Mouse (Mus musculus) heart, postnatal 0 days (tissue): ENCODE measurements around the gene Plekhm1. TPM values are rescaled to one million over a fixed set of nuclear protein-coding genes. Genes with fewer than 3 reads are reported as not detected.

ENCODE experiments used
- ATAC-seq: fragments of 200-750 bp; cut with Nextera tagmentation; 2 replicates; pipeline ENCODE4 v1.8.0; 2017; ENCODE audit warnings: low read depth, moderate number of reproducible peaks, moderate library complexity; ENCODE audit not compliant: insufficient read depth
- DNase-seq: peaks from one replicate; pipeline ENCODE4 v3.0.0-alpha.2; 2016; ENCODE audit warnings: low spot score
- H3K27ac ChIP-seq: fragments of 300-500 bp; sonication (generic); 2 replicates; pipeline ENCODE4 v1.5.1; 2014; ENCODE audit warnings: low read depth, mild to moderate bottlenecking
- H3K27me3 ChIP-seq: fragments of 300-500 bp; sonication (generic); 2 replicates; pipeline ENCODE4 v1.6.1; 2014; ENCODE audit warnings: low read length, mixed read lengths; ENCODE audit not compliant: control insufficient read depth, insufficient read depth
- H3K36me3 ChIP-seq: fragments of 300-500 bp; sonication (generic); replicated peaks from 2 replicates; pipeline ENCODE4 v1.6.1; 2014; ENCODE audit warnings: low read length, mixed read lengths; ENCODE audit not compliant: control insufficient read depth, insufficient read depth
- H3K4me1 ChIP-seq: fragments of 300-500 bp; sonication (generic); 2 replicates; pipeline ENCODE4 v1.6.1; 2014; ENCODE audit warnings: antibody characterized with exemption; ENCODE audit not compliant: control insufficient read depth, insufficient read depth
- H3K4me2 ChIP-seq: fragments of 300-500 bp; sonication (generic); 2 replicates; pipeline ENCODE4 v1.6.1; 2014; ENCODE audit warnings: low read depth, mild to moderate bottlenecking, low read length, moderate library complexity
- H3K4me3 ChIP-seq: fragments of 300-500 bp; sonication (generic); 2 replicates; pipeline ENCODE4 v1.5.1; 2014; ENCODE audit warnings: low read depth, low read length
- H3K9ac ChIP-seq: fragments of 300-500 bp; sonication (generic); replicated peaks from 2 replicates; pipeline ENCODE4 v1.6.1; 2014; ENCODE audit warnings: low read depth, low read length, mixed read lengths
- H3K9me3 ChIP-seq: fragments of 300-500 bp; sonication (generic); replicated peaks from 2 replicates; pipeline ENCODE4 v1.6.1; 2016; ENCODE audit warnings: low read length; ENCODE audit not compliant: control insufficient read depth
- CTCF ChIP-seq: IDR thresholded peaks from 2 replicates; pipeline ENCODE4 v1.5.1; 2016; ENCODE audit warnings: antibody characterized with exemption, control low read depth, low read depth
- EP300 ChIP-seq: IDR thresholded peaks from 2 replicates; pipeline ENCODE4 v1.6.1; 2016; ENCODE audit warnings: antibody characterized with exemption, low read depth
- WGBS: fragments of 180-500 bp; shearing (Covaris S2); extraction: QIAGEN DNeasy Blood & Tissue Kit; methylation state at CpG from one replicate; pipeline ENCODE4 v1.1.7; 2014; 5-methylcytosine and 5-hydroxymethylcytosine counted together
- polyA plus RNA-seq: library from polyadenylated mRNA; unstranded; fragments of >200 nt; fragmentation: Nextera tagmentation; extraction: Ambion mirVana; gene quantifications from 2 replicates; pipeline ENCODE4 v1.2.1, GENCODE M21; 2015
- total RNA-seq: library from RNA; depleted of rRNA; stranded (reverse); fragments of >200 nt; gene quantifications from 2 replicates; pipeline ENCODE4 v1.2.3, GENCODE M21; 2014; ENCODE audit warnings: low replicate concordance

Gene Plekhm1
- total and polyA plus RNA-seq, 2 experiments from 2014 or later: 3.4 to 3.9 TPM

GRCm38 (mm10) chr11:103345408-103346091 is 66.9 kb downstream of the Plekhm1 start:
- no peaks in the 10 kb centered on the region for H3K27me3 ChIP-seq
- no peak for ATAC-seq

GRCm38 (mm10) chr11:103344494-103345332 is 67.8 kb downstream of the Plekhm1 start:
- no peak for ATAC-seq
- H3K4me2 ChIP-seq: peak overlapping the region; percentile 3; the same call in 1 of the 2 replicates
- H3K27ac ChIP-seq: no peak overlapping the region
- H3K9me3 ChIP-seq: no peaks in the 10 kb centered on the region
- DNase-seq: no peak
- no peaks in the 10 kb centered on the region for H3K36me3 ChIP-seq
- peaks cover 7% of the 10 kb centered on the region; the same call in 1 of the 2 replicates for H3K4me1 ChIP-seq
- no peaks in the 10 kb centered on the region for H3K27me3 ChIP-seq
- no peak overlapping the region for H3K4me3 ChIP-seq
- TF ChIP-seq EP300: no peak
- no peak for TF ChIP-seq CTCF
- WGBS: 73% methylated on average over 19 of the region's 19 CpGs
- H3K9ac ChIP-seq: no peak overlapping the region

More at GRCm38 (mm10) chr11:103345408-103346091, 66.9 kb downstream of the Plekhm1 start:
- H3K9ac ChIP-seq: no peak overlapping the region
- no peak overlapping the region for H3K27ac ChIP-seq
- H3K4me3 ChIP-seq: no peak overlapping the region
- peaks cover 7% of the 10 kb centered on the region; the same call in 1 of the 2 replicates for H3K4me1 ChIP-seq
- H3K36me3 ChIP-seq: no peaks in the 10 kb centered on the region
- no peak for DNase-seq
- peak overlapping the region; percentile 3; the same call in 1 of the 2 replicates for H3K4me2 ChIP-seq
- no peaks in the 10 kb centered on the region for H3K9me3 ChIP-seq
- TF ChIP-seq CTCF (no peak), EP300 (no peak)
- WGBS: 75% methylated on average over 7 of the region's 7 CpGs

- no peak for ATAC-seq
- no peak overlapping the region for H3K27ac ChIP-seq
- DNase-seq: no peak
- no peak overlapping the region for H3K4me2 ChIP-seq
- no peaks in the 10 kb centered on the region for H3K9me3 ChIP-seq
- 78% methylated on average over 1 of the region's 1 CpGs for WGBS
- no peak overlapping the region for H3K4me3 ChIP-seq
- H3K36me3 ChIP-seq: no peaks in the 10 kb centered on the region
- TF ChIP-seq CTCF (no peak), EP300 (no peak)
- H3K27me3 ChIP-seq: no peaks in the 10 kb centered on the region
- H3K9ac ChIP-seq: no peak overlapping the region
- peaks cover 7% of the 10 kb centered on the region; the same call in 1 of the 2 replicates for H3K4me1 ChIP-seq
Observed at GRCm38 (mm10) chr11:103343881-103344280, 68.6 kb downstream of the Plekhm1 start.

- Histone ChIP-seq H3K27ac (no peak overlapping the region), H3K4me2 (no peak overlapping the region), H3K4me3 (no peak overlapping the region), H3K9me3 (no peaks in the 10 kb centered on the region), H3K36me3 (no peaks in the 10 kb centered on the region), H3K27me3 (no peaks in the 10 kb centered on the region), H3K9ac (no peak overlapping the region), H3K4me1 (peaks cover 7% of the 10 kb centered on the region; the same call in 1 of the 2 replicates)
- WGBS: 83% methylated on average over 6 of the region's 6 CpGs
- ATAC-seq (no peak), DNase-seq (no peak)
- TF ChIP-seq CTCF (no peak), EP300 (no peak)
Observed at GRCm38 (mm10) chr11:103343063-103343462, 69.4 kb downstream of the Plekhm1 start.

- WGBS: 53% methylated on average over 7 of the region's 7 CpGs
- no peak overlapping the region for H3K4me3 ChIP-seq
- no peaks in the 10 kb centered on the region for H3K9me3 ChIP-seq
- no peaks in the 10 kb centered on the region for H3K36me3 ChIP-seq
- H3K4me2 ChIP-seq: no peak overlapping the region
- no peak for TF ChIP-seq EP300
- no peak for TF ChIP-seq CTCF
- ATAC-seq (no peak), DNase-seq (no peak)
- no peak overlapping the region for H3K27ac ChIP-seq
- H3K27me3 ChIP-seq: no peaks in the 10 kb centered on the region
- no peak overlapping the region for H3K9ac ChIP-seq
- no peaks in the 10 kb centered on the region for H3K4me1 ChIP-seq
Observed at GRCm38 (mm10) chr11:103340677-103341076, 71.8 kb downstream of the Plekhm1 start.
